Comparison of ENCODE assay signal across 8 mouse cellular contexts in genomic region chr17:15804008-15804812, GRCm38 (mm10). TPM values are rescaled to one million over a fixed set of nuclear protein-coding genes. Genes with fewer than 3 reads are reported as not detected.
DNase-seq lines count a peak whose midpoint lies in the region; ATAC-seq lines count a peak whose summit lies in the region.

No protein-coding gene starts in this region.

- no peaks in the 10 kb centered on the region for H3K9me3 ChIP-seq in midbrain, embryonic 11.5 days (ENCODE audit: control insufficient read depth, low read length)
- 0 out of 2 replicates have a peak, but pooled peaks cover 6% of the 10 kb centered on the region for H3K9me3 ChIP-seq in midbrain, embryonic 13.5 days
- H3K9me3 ChIP-seq in forebrain, embryonic 15.5 days: no peaks in the 10 kb centered on the region

- peaks cover 13% of the 10 kb centered on the region for H3K4me1 ChIP-seq in midbrain, embryonic 11.5 days (ENCODE audit: control insufficient read depth, insufficient read depth, low read length)
- H3K4me1 ChIP-seq in midbrain, embryonic 13.5 days (replicated peaks): peaks cover 22% of the 10 kb centered on the region
- peaks cover 14% of the 10 kb centered on the region for H3K4me1 ChIP-seq in forebrain, embryonic 15.5 days

- H3K4me2 ChIP-seq in midbrain, embryonic 11.5 days: no peak overlapping the region
- H3K4me2 ChIP-seq in midbrain, embryonic 13.5 days (replicated peaks): no peak overlapping the region
- no peak overlapping the region for H3K4me2 ChIP-seq in forebrain, embryonic 15.5 days (replicated peaks)

- peak; percentile 38; the same call in 1 of the 2 replicates for ATAC-seq in midbrain, embryonic 11.5 days (ENCODE audit: low FRiP score)
- ATAC-seq in midbrain, embryonic 13.5 days: no peak
- peak; percentile 66 for ATAC-seq in forebrain, embryonic 15.5 days (replicated peaks)

- H3K27ac ChIP-seq in midbrain, embryonic 11.5 days (ENCODE audit: low read depth, low read length): no peak overlapping the region
- H3K27ac ChIP-seq in midbrain, embryonic 13.5 days: no peak overlapping the region
- no peak overlapping the region for H3K27ac ChIP-seq in forebrain, embryonic 15.5 days (replicated peaks)

- peak; percentile 61 for DNase-seq in embryo, embryonic 10 days (ENCODE audit: low spot score)
- DNase-seq in embryo, embryonic 9.5 days (ENCODE audit: extremely low spot score): no peak
- DNase-seq in midbrain, embryonic 11.5 days (ENCODE audit: low spot score, missing footprints): peak; percentile 81
- peak; percentile 47 for DNase-seq in lung, postnatal 14 days
- no peak for DNase-seq in frontal cortex, postnatal 14 days (ENCODE audit: low spot score in 2 of 2)
- no peak for DNase-seq in thymus, postnatal 14 days

- H3K4me3 ChIP-seq in midbrain, embryonic 11.5 days (ENCODE audit: low read depth, low read length): no peak overlapping the region
- H3K4me3 ChIP-seq in midbrain, embryonic 13.5 days (replicated peaks): no peak overlapping the region
- H3K4me3 ChIP-seq in forebrain, embryonic 15.5 days: no peak overlapping the region

- peaks cover 3% of the 10 kb centered on the region; the same call in 1 of the 2 replicates for H3K36me3 ChIP-seq in midbrain, embryonic 11.5 days (ENCODE audit: control insufficient read depth, insufficient read depth, low read length)
- peaks cover 26% of the 10 kb centered on the region for H3K36me3 ChIP-seq in midbrain, embryonic 13.5 days
- peaks cover 14% of the 10 kb centered on the region for H3K36me3 ChIP-seq in forebrain, embryonic 15.5 days

- WGBS in midbrain, embryonic 11.5 days: 55% methylated on average over 15 of the region's 15 CpGs
- 58% methylated on average over 15 of the region's 15 CpGs for WGBS in midbrain, embryonic 13.5 days
- WGBS in forebrain, embryonic 15.5 days: 52% methylated on average over 15 of the region's 15 CpGs

- no peak overlapping the region for H3K9ac ChIP-seq in midbrain, embryonic 11.5 days (ENCODE audit: low read length)
- H3K9ac ChIP-seq in midbrain, embryonic 13.5 days (replicated peaks): no peak overlapping the region
- no peak overlapping the region for H3K9ac ChIP-seq in forebrain, embryonic 15.5 days (replicated peaks)

- H3K27me3 ChIP-seq in midbrain, embryonic 11.5 days (ENCODE audit: control insufficient read depth, insufficient read depth, low read length): no peaks in the 10 kb centered on the region
- no peaks in the 10 kb centered on the region for H3K27me3 ChIP-seq in midbrain, embryonic 13.5 days
- no peaks in the 10 kb centered on the region for H3K27me3 ChIP-seq in forebrain, embryonic 15.5 days

RNA-seq across cellular contexts. Expression of gene Rgmb, which starts 26.6 kb away (rescaled TPM):
- 72.6 and 73.0 TPM in 2 replicates for polyA plus RNA-seq in midbrain, embryonic 11.5 days (2014; fragmentation: Nextera tagmentation; extraction: Ambion mirVana)
- polyA plus RNA-seq in midbrain, embryonic 13.5 days (2015; fragmentation: Nextera tagmentation; extraction: Ambion mirVana): 72.4 and 79.8 TPM in 2 replicates
- 48.2 and 51.9 TPM in 2 replicates for polyA plus RNA-seq in forebrain, embryonic 15.5 days (2015; fragmentation: Nextera tagmentation; extraction: Ambion mirVana)

Comparison
In these comparisons a context has a peak if more than half of its experiments do, and no peak if none do; other contexts are left out.
1. DNase-seq: peak in embryo, embryonic 10 days (single experiment), midbrain, embryonic 11.5 days (single experiment) and lung, postnatal 14 days (single experiment); none in embryo, embryonic 9.5 days (single experiment), frontal cortex, postnatal 14 days (0 of 2) and thymus, postnatal 14 days (single experiment).